Mouse (Mus musculus) heart, adult 8-10 months (tissue): ENCODE results near the gene Ntng1. TPM values are rescaled to one million over a fixed set of nuclear protein-coding genes. Genes with fewer than 3 reads are reported as not detected.
"Not testable (repeated sequence)": the region's sequence is repeated elsewhere in the genome, so short reads cannot be mapped to it uniquely, and the experiment has no call there.

Source experiments
- DNase-seq: peaks from one replicate; pipeline ENCODE4 v3.0.0; 2022; ENCODE audit warnings: low spot score
- total RNA-seq, 4 experiments: library from RNA; stranded (reverse); gene quantifications; 2 replicates each; pipeline ENCODE4 v1.2.4; 2022

Gene Ntng1
- total RNA-seq, 4 experiments from 2014 or later, result 0.16 to 0.37 TPM; not detected in 2

DNA sequence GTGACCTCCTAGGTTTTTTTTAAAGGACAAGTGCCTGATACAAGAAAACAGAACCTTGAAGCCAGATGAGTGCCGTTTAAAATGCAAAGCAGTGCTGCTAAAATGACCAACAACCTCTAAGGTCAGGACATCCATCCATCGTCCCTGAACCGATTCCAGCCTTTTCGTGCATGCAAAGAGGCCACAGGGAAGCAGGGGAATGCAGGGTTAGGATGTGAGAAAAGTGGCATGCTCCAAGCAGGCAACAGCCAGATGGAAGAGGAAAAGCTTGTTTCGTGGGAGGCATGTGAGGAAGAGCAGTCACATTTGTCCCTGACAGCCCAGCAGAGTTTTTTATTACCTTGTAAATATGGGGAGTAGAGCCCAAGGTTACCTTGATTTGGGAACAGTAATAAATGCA lies 360.6 kb downstream of the Ntng1 start:
- no peak for DNase-seq

DNA sequence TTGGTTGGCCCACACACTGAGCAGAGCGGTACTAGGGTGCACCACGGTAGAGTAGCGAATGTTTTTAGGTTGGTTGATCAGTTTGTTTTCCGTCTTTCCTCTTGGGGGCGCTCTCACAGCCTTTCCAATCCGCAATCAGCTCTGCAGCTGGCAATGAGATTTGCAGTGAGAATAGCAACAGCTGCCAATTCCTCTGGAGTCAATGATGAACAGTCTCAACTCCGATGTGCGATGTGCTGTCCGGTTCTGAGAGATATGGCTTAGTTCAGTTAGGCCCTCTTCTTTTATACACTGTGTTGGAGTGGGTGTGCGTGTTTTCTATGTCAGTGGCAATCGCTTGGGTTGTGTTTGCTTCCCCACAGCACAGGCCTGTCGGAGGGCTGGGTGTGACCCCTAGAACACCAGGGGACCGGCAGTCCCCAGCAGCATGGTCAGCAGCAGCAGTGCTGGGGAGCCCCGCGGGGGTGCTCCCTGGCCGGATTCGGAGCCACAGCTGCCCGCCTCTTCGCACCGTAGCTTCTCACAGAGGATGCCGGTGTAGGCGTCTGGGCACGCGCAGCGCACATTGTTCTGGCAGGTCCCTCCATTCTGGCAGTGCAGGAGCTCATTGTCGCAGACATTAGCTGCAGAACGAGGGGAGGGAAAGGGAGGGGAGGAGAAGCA lies 361.4 kb downstream of the Ntng1 start:
- no peak for DNase-seq

DNA sequence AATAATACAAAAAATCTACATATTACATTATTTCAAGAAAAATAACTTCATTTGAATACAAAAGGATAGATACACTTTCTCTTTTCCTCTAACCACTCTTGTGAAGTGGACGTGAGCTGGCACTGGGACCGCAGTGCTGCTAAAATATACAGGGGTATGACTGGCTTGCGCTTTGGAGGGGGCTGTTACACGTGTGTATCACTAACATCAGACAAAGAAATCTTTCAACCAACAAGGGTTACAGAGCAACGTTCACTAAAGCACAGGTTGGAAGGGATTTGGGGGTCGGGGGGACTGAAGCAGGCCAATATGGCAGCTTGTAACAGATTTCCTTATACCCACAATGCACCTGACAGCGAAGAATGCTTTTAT lies 361.9 kb downstream of the Ntng1 start:
- DNase-seq, result no peak

DNA sequence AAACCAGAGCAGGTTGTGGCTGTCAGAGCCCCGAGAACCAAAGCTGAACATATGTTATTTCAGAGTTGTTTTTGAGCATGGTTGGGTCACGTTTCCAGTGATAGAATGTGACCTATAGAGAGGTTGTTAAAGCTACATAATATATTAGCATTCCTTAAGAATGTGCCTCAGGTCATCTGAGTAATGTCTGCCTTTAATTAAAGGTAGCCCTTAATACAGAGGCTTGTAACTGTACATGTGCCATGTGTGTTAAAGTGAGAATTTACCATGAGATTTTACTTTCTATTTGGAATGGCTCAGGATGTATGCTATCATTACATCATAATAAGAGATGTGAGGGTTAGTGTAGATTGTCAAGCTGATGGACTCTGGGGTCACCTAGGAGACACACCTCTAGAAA lies 368.6 kb downstream of the Ntng1 start:
- DNase-seq, result no peak

DNA sequence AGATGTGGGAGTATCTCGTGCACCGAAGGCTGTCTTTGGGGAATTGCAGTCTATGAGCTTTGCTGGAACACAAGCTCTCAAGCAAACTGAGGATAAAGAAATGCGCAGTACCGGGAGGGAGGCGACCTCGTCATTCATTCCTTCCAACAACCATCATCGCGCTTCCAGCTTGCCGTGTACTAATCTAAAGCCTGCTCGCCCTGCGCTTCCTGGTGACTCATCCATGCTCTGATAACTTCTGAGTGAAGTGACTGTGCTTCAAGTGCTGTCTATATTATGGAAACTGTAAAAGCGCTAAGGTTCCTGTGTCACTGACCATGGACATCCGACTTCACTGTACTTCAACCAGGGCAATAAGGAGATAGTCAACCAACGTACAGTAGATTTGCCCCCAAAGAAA lies 371.7 kb downstream of the Ntng1 start:
- no peak for DNase-seq

DNA sequence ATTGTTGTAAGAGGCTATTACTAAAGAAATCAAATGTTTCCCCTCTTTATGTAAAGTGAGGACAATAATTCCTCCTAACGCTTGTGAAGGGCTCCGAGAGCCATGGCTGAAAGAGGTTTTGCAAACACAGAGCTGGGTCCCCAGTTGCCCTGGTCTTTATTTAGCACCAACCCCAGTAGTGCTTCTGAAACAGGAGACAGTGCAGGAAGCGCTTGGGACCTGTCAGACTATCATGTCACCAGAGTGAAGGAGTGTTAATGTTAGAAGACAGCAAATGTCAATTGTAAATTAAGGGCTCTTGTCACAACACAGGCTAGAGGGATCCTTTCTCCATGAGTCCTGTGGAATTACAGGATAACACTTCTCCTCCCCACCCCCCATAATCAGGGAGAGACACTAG lies 376.9 kb downstream of the Ntng1 start:
- DNase-seq, result no peak

DNA sequence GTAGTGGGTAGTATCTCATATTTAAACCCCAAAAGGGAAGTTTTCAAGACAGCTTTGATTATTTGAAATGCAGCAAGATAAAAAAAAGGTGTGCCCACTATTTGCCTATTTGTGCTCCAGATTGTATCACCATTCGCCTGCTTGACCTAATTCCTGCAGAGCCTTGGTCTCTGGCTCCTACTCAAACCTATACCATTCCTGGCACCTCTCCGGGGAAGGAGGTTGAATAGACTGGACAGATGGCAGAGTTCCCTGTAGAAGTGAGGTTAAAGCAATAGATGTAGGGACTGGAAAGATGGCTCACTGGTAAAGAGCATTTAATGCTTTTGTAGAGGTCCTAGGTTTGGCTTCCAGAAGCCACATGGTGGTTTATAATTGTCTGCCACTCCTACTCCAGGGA lies 378.2 kb downstream of the Ntng1 start:
- no peak for DNase-seq

DNA sequence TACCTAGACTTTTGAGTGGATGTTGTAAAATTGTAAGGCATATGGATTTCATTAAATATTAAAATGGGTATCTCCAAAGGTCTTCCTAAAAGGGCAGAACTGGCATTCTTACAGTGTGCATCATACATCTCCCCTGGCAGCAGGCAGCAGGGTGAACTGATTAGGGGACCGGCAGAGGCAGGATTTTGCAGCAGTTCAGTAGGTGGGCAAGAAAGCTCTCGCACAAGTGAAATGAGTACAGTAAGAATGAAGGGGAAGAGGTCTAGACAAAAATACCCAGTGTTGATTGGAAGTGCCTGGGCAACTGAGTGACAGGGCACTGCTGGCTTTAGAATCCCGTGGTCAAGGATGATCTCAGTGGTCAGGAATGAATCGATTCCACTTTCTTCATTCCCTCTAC lies 378.7 kb downstream of the Ntng1 start:
- DNase-seq, result no peak

DNA sequence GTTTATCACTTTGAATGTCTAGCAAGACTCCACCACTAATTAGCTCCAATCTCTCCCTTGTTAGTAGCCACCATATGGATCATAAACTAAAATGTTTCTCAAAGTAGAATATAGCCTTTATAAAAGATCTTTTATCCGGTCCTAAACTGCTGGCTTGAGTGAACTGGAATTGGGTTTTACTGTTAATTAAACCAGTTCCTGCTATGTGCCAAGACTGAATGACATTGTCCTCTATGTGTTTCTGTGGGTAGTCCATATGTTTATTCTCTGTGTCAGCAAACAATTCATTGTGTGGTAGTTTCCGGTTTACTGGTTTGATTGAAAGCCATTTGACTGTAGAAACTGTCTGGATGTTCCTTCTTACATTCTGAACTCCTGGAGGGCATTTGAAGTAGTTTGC lies 387.4 kb downstream of the Ntng1 start:
- no peak for DNase-seq

DNA sequence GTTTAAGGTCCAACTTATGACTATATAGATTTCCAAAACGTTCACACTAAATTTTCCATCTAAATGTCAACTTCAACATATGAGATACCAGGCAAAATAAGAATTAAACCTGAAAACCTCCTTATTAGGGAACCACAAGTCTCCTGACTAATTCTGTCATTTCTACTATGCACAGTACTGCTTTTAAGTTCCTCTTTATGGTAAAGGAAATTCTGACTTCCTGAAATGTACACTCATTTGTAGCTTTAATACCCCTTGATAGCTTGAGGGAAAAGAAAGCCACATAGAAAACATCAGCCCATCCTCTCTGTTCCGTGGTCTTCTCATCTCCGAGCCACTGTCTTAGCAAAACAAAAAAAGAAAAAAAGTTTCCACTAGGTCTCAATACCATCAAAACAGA lies 396.2 kb downstream of the Ntng1 start:
- not testable (repeated sequence) for DNase-seq

DNA sequence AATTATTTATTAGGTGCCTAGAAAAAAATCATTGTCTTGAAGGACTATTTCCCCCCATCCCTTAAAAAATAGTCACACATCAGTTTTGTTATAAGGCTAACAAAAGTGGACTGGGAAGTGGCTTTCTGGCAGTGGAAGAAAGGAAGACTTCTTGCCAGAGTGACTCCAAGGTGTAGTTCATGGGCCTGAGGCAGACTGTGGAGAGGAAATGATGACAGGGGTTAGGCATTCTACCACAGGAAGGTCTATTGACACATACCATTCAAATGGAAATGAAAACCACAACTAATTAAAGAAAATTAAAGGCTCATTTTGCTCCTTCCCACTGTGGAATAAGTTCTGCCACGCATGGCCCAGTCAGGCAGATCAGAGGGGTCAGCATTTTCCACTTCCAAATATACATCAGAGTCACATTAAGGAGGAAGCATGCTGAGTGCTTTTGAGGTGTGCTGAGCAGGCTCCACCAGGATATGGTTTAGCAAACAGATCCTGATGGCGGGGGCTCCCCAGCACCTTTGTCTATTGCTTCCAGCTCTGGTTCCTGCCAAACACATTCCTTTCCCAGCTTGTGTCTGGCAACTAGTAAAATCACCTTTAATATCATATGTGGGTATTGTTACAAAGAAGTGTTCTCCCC lies 403.2 kb downstream of the Ntng1 start:
- no peak for DNase-seq

DNA sequence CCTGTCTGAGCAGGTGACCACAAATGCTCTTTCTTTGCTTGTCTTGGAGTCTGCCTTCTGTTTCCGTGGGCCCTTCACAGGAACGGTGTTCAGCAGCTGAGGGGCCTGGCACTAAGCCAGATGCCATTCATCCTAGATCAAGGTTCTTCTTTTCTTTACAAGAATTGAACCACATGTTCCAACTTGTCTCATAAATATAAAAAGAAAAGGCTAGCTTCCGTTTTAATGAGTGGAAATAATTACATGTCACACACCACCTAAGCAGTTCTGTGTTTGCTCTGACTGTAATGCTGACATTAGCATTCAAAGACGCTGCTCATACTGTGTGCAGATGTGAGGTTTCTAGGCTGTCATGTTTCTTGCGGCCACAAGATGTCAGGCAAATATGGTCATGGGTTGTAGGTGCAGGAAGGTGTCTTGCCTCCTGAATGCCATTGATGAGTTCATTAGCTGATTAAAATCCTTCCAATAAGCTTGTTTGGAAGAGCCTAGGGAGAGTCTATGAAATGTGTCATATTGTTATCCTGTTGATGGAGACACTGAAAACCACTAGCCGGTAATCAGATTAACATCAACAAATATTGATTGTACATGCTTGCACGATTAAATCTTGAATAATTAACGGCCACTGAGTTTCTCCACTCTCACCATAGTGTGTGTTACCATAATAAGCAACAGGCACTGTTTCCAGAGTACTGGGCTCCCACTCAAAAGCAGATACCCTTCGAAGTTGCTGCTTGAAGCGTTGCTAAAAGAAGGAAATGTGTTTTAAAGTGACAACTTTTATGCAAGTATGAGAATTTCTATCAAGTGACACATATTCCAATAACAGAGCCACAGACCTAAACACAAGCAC lies 411.3 kb downstream of the Ntng1 start:
- DNase-seq, result no peak

DNA sequence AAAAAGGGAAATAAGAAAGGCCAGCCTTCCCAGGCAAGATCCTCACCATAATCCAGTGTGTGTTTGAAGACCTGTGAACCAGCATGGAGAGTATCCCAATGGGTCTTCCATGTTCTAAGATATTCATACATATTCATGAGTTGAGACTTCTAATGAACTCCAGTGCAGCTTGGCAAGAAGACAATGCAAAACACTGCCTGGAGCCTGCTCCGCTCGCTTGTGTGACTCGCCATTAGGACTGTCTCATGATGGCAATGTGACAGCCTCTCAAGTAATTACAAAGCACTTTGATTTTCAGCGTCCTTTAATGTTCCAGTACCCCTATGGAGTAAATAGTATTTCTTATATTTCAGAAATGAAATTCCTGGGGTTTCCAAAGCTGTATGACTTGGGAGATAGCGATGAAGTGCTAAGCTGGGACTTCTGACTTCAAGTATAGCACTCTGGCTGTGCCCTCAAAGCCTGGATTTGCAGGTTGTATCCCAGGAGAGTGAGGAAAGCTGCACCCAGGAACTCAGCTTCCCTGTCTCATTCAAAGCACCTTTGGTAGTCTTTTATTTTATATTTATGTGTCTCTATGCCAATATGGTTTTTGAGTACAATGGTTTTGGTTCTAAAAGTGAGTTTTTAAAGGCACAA lies 412.1 kb downstream of the Ntng1 start:
- DNase-seq, result no peak

Other genes starting within 250 kb of the Ntng1 start
- gene Prmt6, start 107.0 kb upstream of the Ntng1 start, total RNA-seq, result 1 to 10 TPM; 2.6 to 3.8 (median 3.1) TPM